ENCODE assay signal across 8 mouse cellular contexts in genomic region chr11:62281601-62281997, GRCm38 (mm10). TPM values are rescaled to one million over a fixed set of nuclear protein-coding genes. Genes with fewer than 3 reads are reported as not detected.
DNase-seq lines count a peak whose midpoint lies in the region; ATAC-seq lines count a peak whose summit lies in the region.

No protein-coding gene starts in this region.

- H3K27ac ChIP-seq in limb, embryonic 11.5 days (replicated peaks; ENCODE audit: low read depth, low read length), result peak overlapping the region; percentile 70; the same call in 1 of the 2 replicates
- peak overlapping the region; percentile 65 for H3K27ac ChIP-seq in midbrain, embryonic 11.5 days (ENCODE audit: low read depth, low read length)

- peak overlapping the region; percentile 64 for H3K4me2 ChIP-seq in limb, embryonic 11.5 days (ENCODE audit: low read depth, severe bottlenecking)
- peak overlapping the region; percentile 81 for H3K4me2 ChIP-seq in midbrain, embryonic 11.5 days

- DNase-seq in right cerebral cortex, postnatal 14 days, result peak; percentile 58
- no peak for DNase-seq in right cerebral cortex, postnatal 25 days
- peak; percentile 43 for DNase-seq in c-Kit-negative CD71-positive TER-119-positive erythroid progenitor cells, embryonic 14.5 days (ENCODE audit: low read depth, low spot score)
- DNase-seq in gastrocnemius, postnatal 25 days, result peak; percentile 80
- peak; percentile 76 for DNase-seq in limb, embryonic 11.5 days (ENCODE audit: low spot score)
- peak; percentile 92 for DNase-seq in midbrain, embryonic 11.5 days (ENCODE audit: low spot score, missing footprints)
- DNase-seq in thymus, postnatal 25 days, result no peak
- DNase-seq in natural killer cell, adult 2 months (ENCODE audit: low spot score in 2 of 2), result no peak

- no peaks in the 10 kb centered on the region for H3K27me3 ChIP-seq in limb, embryonic 11.5 days (ENCODE audit: control insufficient read depth, insufficient read depth, low read length)
- H3K27me3 ChIP-seq in midbrain, embryonic 11.5 days (ENCODE audit: control insufficient read depth, insufficient read depth, low read length), result no peaks in the 10 kb centered on the region

- no peaks in the 10 kb centered on the region for H3K9me3 ChIP-seq in limb, embryonic 11.5 days (ENCODE audit: control insufficient read depth, low read length)
- no peaks in the 10 kb centered on the region for H3K9me3 ChIP-seq in midbrain, embryonic 11.5 days (ENCODE audit: control insufficient read depth, low read length)

- whole genome bisulfite sequencing in limb, embryonic 11.5 days, result under 1% methylated on average over 40 of the region's 57 CpGs
- under 1% methylated on average over 52 of the region's 57 CpGs for WGBS in midbrain, embryonic 11.5 days

- peak overlapping the region; percentile 78 for H3K9ac ChIP-seq in limb, embryonic 11.5 days (ENCODE audit: low read length)
- peak overlapping the region; percentile 87 for H3K9ac ChIP-seq in midbrain, embryonic 11.5 days (ENCODE audit: low read length)

- no peaks in the 10 kb centered on the region for H3K36me3 ChIP-seq in limb, embryonic 11.5 days (ENCODE audit: control insufficient read depth, insufficient read depth, low read length)
- H3K36me3 ChIP-seq in midbrain, embryonic 11.5 days (ENCODE audit: control insufficient read depth, insufficient read depth, low read length), result peaks cover 2% of the 10 kb centered on the region

- ATAC-seq in limb, embryonic 11.5 days (ENCODE audit: insufficient number of reproducible peaks, low FRiP score, low TSS enrichment, low read depth), result peak; percentile 58; the same call in 1 of the 2 replicates
- no peak; the same call in none of the 2 replicates for ATAC-seq in midbrain, embryonic 11.5 days (ENCODE audit: low FRiP score)

- peak overlapping the region; percentile 77 for H3K4me3 ChIP-seq in limb, embryonic 11.5 days (ENCODE audit: low read depth, low read length)
- peak overlapping the region; percentile 93 for H3K4me3 ChIP-seq in midbrain, embryonic 11.5 days (ENCODE audit: low read depth, low read length)

- 0 out of 2 replicates have a peak, but pooled peaks cover 3% of the 10 kb centered on the region for H3K4me1 ChIP-seq in limb, embryonic 11.5 days (ENCODE audit: control insufficient read depth, insufficient read depth, low read length)
- H3K4me1 ChIP-seq in midbrain, embryonic 11.5 days (ENCODE audit: control insufficient read depth, insufficient read depth, low read length), result peaks cover 5% of the 10 kb centered on the region; the same call in 1 of the 2 replicates

RNA-seq across cellular contexts. Expression of gene Ttc19, which starts 0.3 kb away (rescaled TPM):
- 10 to 100 TPM; 28.5 to 39.9 TPM for total RNA-seq in gastrocnemius, postnatal 25 days (2021)
- 15.5 and 18.5 TPM in 2 replicates for polyA plus RNA-seq in limb, embryonic 11.5 days (2014; fragmentation: Nextera tagmentation; extraction: Ambion mirVana)
- polyA plus RNA-seq in midbrain, embryonic 11.5 days (2014; fragmentation: Nextera tagmentation; extraction: Ambion mirVana), result 11.2 and 13.4 TPM in 2 replicates

RNA-seq across cellular contexts. Expression of gene Zswim7, which starts 0.4 kb away (rescaled TPM):
- total RNA-seq in gastrocnemius, postnatal 25 days (2021), result 10 to 100 TPM; 26.7 to 29.2 TPM
- 17.9 and 20.2 TPM in 2 replicates for polyA plus RNA-seq in limb, embryonic 11.5 days (2014; fragmentation: Nextera tagmentation; extraction: Ambion mirVana)
- 13.4 and 15.3 TPM in 2 replicates for polyA plus RNA-seq in midbrain, embryonic 11.5 days (2014; fragmentation: Nextera tagmentation; extraction: Ambion mirVana)

RNA-seq across cellular contexts. Expression of gene Adora2b, which starts 32.8 kb away (rescaled TPM):
- total RNA-seq in gastrocnemius, postnatal 25 days (2021), result under 1 TPM; 0.49 to 0.94 TPM
- polyA plus RNA-seq in limb, embryonic 11.5 days (2014; fragmentation: Nextera tagmentation; extraction: Ambion mirVana), result 7.6 and 7.9 TPM in 2 replicates
- 3.4 and 5.4 TPM in 2 replicates for polyA plus RNA-seq in midbrain, embryonic 11.5 days (2014; fragmentation: Nextera tagmentation; extraction: Ambion mirVana)

Comparison
In these comparisons a context has a peak if more than half of its experiments do, and no peak if none do; other contexts are left out.
1. DNase-seq: peak in right cerebral cortex, postnatal 14 days (single experiment), c-Kit-negative CD71-positive TER-119-positive erythroid progenitor cells, embryonic 14.5 days (single experiment), gastrocnemius, postnatal 25 days (single experiment), limb, embryonic 11.5 days (single experiment) and midbrain, embryonic 11.5 days (single experiment); none in right cerebral cortex, postnatal 25 days (single experiment), thymus, postnatal 25 days (single experiment) and natural killer cell, adult 2 months (0 of 2).